Mouse (Mus musculus) MEL (cell line): ENCODE measurements around the gene E4f1. TPM values are rescaled to one million over a fixed set of nuclear protein-coding genes. Genes with fewer than 3 reads are reported as not detected.

Source experiments
- DNase-seq: peaks from one replicate; pipeline ENCODE4 v3.0.0; 2011; ENCODE audit warnings: low read depth, low spot score
- H3K27ac ChIP-seq: 2 replicates; pipeline ENCODE4 v1.5.1; 2012; ENCODE audit warnings: low read depth, mild to moderate bottlenecking, control low read depth, low read length, moderate library complexity; ENCODE audit not compliant: control insufficient read depth
- H3K27me3 ChIP-seq, 2 experiments: fragments of 150-350 bp in 1 of 2; sonication (generic) in 1 of 2; 2 replicates each; pipeline ENCODE4 v1.6.1; 2012; ENCODE audit warnings: low read length in 2 of 2, mild to moderate bottlenecking in 2 of 2, improper control_type of control experiment in 1 of 2, moderate library complexity in 1 of 2; ENCODE audit not compliant: insufficient read depth in 2 of 2, control insufficient read depth in 1 of 2
- H3K36me3 ChIP-seq, 2 experiments: 2 replicates each; pipeline ENCODE4 v1.6.1; 2012 to 2014; ENCODE audit warnings: low read length in 2 of 2, improper control_type of control experiment in 1 of 2, inconsistent platforms in 1 of 2, mild to moderate bottlenecking in 1 of 2; ENCODE audit not compliant: insufficient read depth in 2 of 2, control insufficient read depth in 1 of 2
- H3K4me1 ChIP-seq, 2 experiments: fragments of 150-350 bp in 1 of 2; sonication (generic) in 1 of 2; 2 replicates each; pipeline ENCODE4 v1.6.1; 2012; ENCODE audit warnings: low read length in 2 of 2, improper control_type of control experiment in 1 of 2, mild to moderate bottlenecking in 1 of 2; ENCODE audit not compliant: insufficient read depth in 2 of 2, control insufficient read depth in 1 of 2
- H3K4me3 ChIP-seq, 2 experiments: fragments of 150-350 bp in 1 of 2; sonication (generic) in 1 of 2; 2 replicates each; pipeline ENCODE4 v1.5.1; 2012; ENCODE audit warnings: low read depth in 2 of 2, low read length in 2 of 2, mild to moderate bottlenecking in 2 of 2, moderate library complexity in 2 of 2, control low read depth in 1 of 2, improper control_type of control experiment in 1 of 2; ENCODE audit not compliant: control insufficient read depth in 1 of 2, insufficient read depth in 1 of 2
- H3K79me2 ChIP-seq: 2 replicates; pipeline ENCODE4 v1.6.1; 2012; ENCODE audit warnings: mild to moderate bottlenecking, low read length, moderate library complexity; ENCODE audit not compliant: control insufficient read depth, poor library complexity, insufficient read depth
- H3K9ac ChIP-seq: 2 replicates; pipeline ENCODE4 v1.6.1; 2012; ENCODE audit warnings: low read depth, mild to moderate bottlenecking, control low read depth, low read length, moderate library complexity; ENCODE audit not compliant: control insufficient read depth, poor library complexity, severe bottlenecking
- H3K9me3 ChIP-seq: fragments of 150-350 bp; sonication (generic); replicated peaks from 2 replicates; pipeline ENCODE4 v1.6.1; 2012; ENCODE audit warnings: mild to moderate bottlenecking, low read length, improper control_type of control experiment, moderate library complexity; ENCODE audit not compliant: insufficient read depth
- BHLHE40 ChIP-seq: IDR thresholded peaks from 2 replicates; pipeline ENCODE4 v1.6.1; 2012; ENCODE audit warnings: low read depth, mild to moderate bottlenecking, inconsistent platforms, low read length, improper control_type of control experiment, borderline replicate concordance
- CHD1 ChIP-seq: IDR thresholded peaks from 2 replicates; pipeline ENCODE4 v1.6.1; 2012; ENCODE audit warnings: low read depth, mild to moderate bottlenecking, inconsistent platforms, low read length, improper control_type of control experiment
- CHD2 ChIP-seq: IDR thresholded peaks from 2 replicates; pipeline ENCODE4 v1.6.1; 2011; ENCODE audit warnings: low read length, improper control_type of control experiment
- CTCF ChIP-seq, 3 experiments: IDR thresholded peaks in 2 of 3; conservative IDR thresholded peaks in 1 of 3; 2 replicates each; pipeline ENCODE4 v1.5.1; 2011 to 2012; ENCODE audit warnings: low read length in 3 of 3, low read depth in 2 of 3, mild to moderate bottlenecking in 2 of 3, improper control_type of control experiment in 1 of 3, inconsistent platforms in 1 of 3, mixed read lengths in 1 of 3, moderate library complexity in 1 of 3; ENCODE audit not compliant: control insufficient read depth in 1 of 3, insufficient read depth in 1 of 3, poor library complexity in 1 of 3, severe bottlenecking in 1 of 3
- E2F4 ChIP-seq: IDR thresholded peaks from 2 replicates; pipeline ENCODE4 v1.6.1; 2011; ENCODE audit warnings: low read depth, low read length, improper control_type of control experiment, borderline replicate concordance
- ETS1 ChIP-seq: IDR thresholded peaks from 2 replicates; pipeline ENCODE4 v1.6.1; 2012; ENCODE audit warnings: low read depth, mild to moderate bottlenecking, inconsistent platforms, low read length, improper control_type of control experiment, moderate library complexity
- GABPA ChIP-seq: IDR thresholded peaks from 2 replicates; pipeline ENCODE4 v1.6.1; 2012; ENCODE audit warnings: low read depth, mild to moderate bottlenecking, inconsistent platforms, low read length, improper control_type of control experiment, moderate library complexity
- JUND ChIP-seq: IDR thresholded peaks from 2 replicates; pipeline ENCODE4 v1.6.1; 2011; ENCODE audit warnings: low read depth, mild to moderate bottlenecking, improper control_type of control experiment, low read length
- MEF2A ChIP-seq: IDR thresholded peaks from 2 replicates; pipeline ENCODE4 v1.6.1; 2014; ENCODE audit warnings: low read depth, mild to moderate bottlenecking, inconsistent platforms, low read length, improper control_type of control experiment; ENCODE audit not compliant: poor library complexity, insufficient replicate concordance, severe bottlenecking; ENCODE audit errors: extremely low read depth
- MXI1 ChIP-seq: IDR thresholded peaks from 2 replicates; pipeline ENCODE4 v1.6.1; 2011; ENCODE audit warnings: mild to moderate bottlenecking, low read depth, low read length, improper control_type of control experiment
- MYB ChIP-seq: IDR thresholded peaks from 2 replicates; pipeline ENCODE4 v1.6.1; 2011; ENCODE audit warnings: mild to moderate bottlenecking, low read depth, low read length, improper control_type of control experiment
- NRF1 ChIP-seq: IDR thresholded peaks from 2 replicates; pipeline ENCODE4 v1.6.1; 2014; ENCODE audit warnings: low read depth, mild to moderate bottlenecking, inconsistent platforms, low read length, improper control_type of control experiment, moderate library complexity; ENCODE audit not compliant: poor library complexity, insufficient read depth, severe bottlenecking
- POLR2A ChIP-seq, 2 experiments: IDR thresholded peaks; 2 replicates each; pipeline ENCODE4 v1.6.1; 2011 to 2012; ENCODE audit warnings: low read length in 2 of 2, mild to moderate bottlenecking in 2 of 2, control low read depth in 1 of 2, improper control_type of control experiment in 1 of 2, low read depth in 1 of 2, moderate library complexity in 1 of 2; ENCODE audit not compliant: control insufficient read depth in 1 of 2, insufficient read depth in 1 of 2, poor library complexity in 1 of 2
- POLR2AphosphoS2 ChIP-seq: IDR thresholded peaks from 2 replicates; pipeline ENCODE4 v1.6.1; 2011; ENCODE audit warnings: low read length, improper control_type of control experiment
- POLR2AphosphoS5 ChIP-seq: IDR thresholded peaks from 2 replicates; pipeline ENCODE4 v1.6.1; 2012; ENCODE audit warnings: low read depth, borderline replicate concordance, mild to moderate bottlenecking, inconsistent platforms, low read length, moderate library complexity, mixed read lengths
- RAD21 ChIP-seq: IDR thresholded peaks from 2 replicates; pipeline ENCODE4 v1.6.1; 2011; ENCODE audit warnings: mild to moderate bottlenecking, low read depth, low read length, improper control_type of control experiment
- SIN3A ChIP-seq: IDR thresholded peaks from 2 replicates; pipeline ENCODE4 v1.6.1; 2012; ENCODE audit warnings: low read length, improper control_type of control experiment, inconsistent platforms
- SMC3 ChIP-seq: IDR thresholded peaks from 2 replicates; pipeline ENCODE4 v1.6.1; 2011; ENCODE audit warnings: low read depth, low read length, improper control_type of control experiment
- ZC3H11A ChIP-seq: IDR thresholded peaks from 2 replicates; pipeline ENCODE4 v1.6.1; 2012; ENCODE audit warnings: low read depth, mild to moderate bottlenecking, inconsistent platforms, low read length, improper control_type of control experiment
- ZNF384 ChIP-seq: IDR thresholded peaks from 2 replicates; pipeline ENCODE4 v1.6.1; 2012; ENCODE audit warnings: low read depth, mild to moderate bottlenecking, inconsistent platforms, low read length, improper control_type of control experiment
- polyA plus RNA-seq, 2 experiments: library from polyadenylated mRNA; stranded (reverse) in 1 of 2; unstranded in 1 of 2; fragments of >175 nt in 1 of 2; fragments of >200 nt in 1 of 2; gene quantifications; 2 replicates each; pipeline versions ENCODE4 v1.2.1 to v1.2.4; 2012; ENCODE audit warnings: low replicate concordance in 2 of 2, low read depth in 1 of 2; ENCODE audit not compliant: insufficient read length in 2 of 2, insufficient read depth in 1 of 2, missing spikeins in 1 of 2
- total RNA-seq: library from RNA; depleted of rRNA; stranded (reverse); fragments of 300-350 nt; gene quantifications from 2 replicates; pipeline ENCODE4 v1.2.3, GENCODE M21; 2012

The E4f1 gene
- total and polyA plus RNA-seq, 3 experiments, result 24.3 to 37.1 TPM; not detected in 1

- TF ChIP-seq NRF1 (peak; percentile 69), RAD21 (no peak), ZNF384 (no peak)
These were observed at the start of gene E4f1, which contains the start of gene Pgp (continued) for GRCm38 (mm10) chr17:24469910-24470602.

- Histone ChIP-seq H3K4me1 (no peaks in the 10 kb centered on the region), H3K9ac (no peak overlapping the region), H3K27ac (no peak overlapping the region), H3K27me3 (no peaks in the 10 kb centered on the region), H3K79me2 (no peaks in the 10 kb centered on the region), H3K4me3 (no peak overlapping the region), H3K36me3 (peaks cover 0 to 7% of the 10 kb centered on the region in 2 experiments; a peak in 2 of 4 replicates), H3K9me3 (no peaks in the 10 kb centered on the region)
- DNase-seq, result no peak
- no peak for TF ChIP-seq MYB
- no peak for TF ChIP-seq ZNF384
- TF ChIP-seq SIN3A, result no peak
- TF ChIP-seq SMC3, result no peak
- no peak for TF ChIP-seq MEF2A
- no peak for TF ChIP-seq POLR2A (IDR thresholded peaks at IDR 0.05; ENCODE audit: control insufficient read depth in 1 of 2, insufficient read depth in 1 of 2, low read depth in 1 of 2, low read length in 2 of 2, poor library complexity in 1 of 2)
- TF ChIP-seq GABPA, result no peak
- no peak for TF ChIP-seq MXI1
- no peak for TF ChIP-seq CHD2
- no peak for TF ChIP-seq E2F4
- TF ChIP-seq JUND, result no peak
- no peak for TF ChIP-seq POLR2AphosphoS5
- TF ChIP-seq ETS1, result no peak
- TF ChIP-seq NRF1, result no peak
These were observed 44.5 kb upstream of the E4f1 start for GRCm38 (mm10) chr17:24514270-24515257.

GRCm38 (mm10) chr17:24513609-24514008, 43.5 kb upstream of the E4f1 start:
- H3K36me3 ChIP-seq, result peaks cover 0 to 7% of the 10 kb centered on the region in 2 experiments; a peak in 1 of 4 replicates
- TF ChIP-seq JUND (no peak), RAD21 (peak; percentile 34), NRF1 (no peak), BHLHE40 (no peak), SMC3 (peak; percentile 44), POLR2AphosphoS2 (no peak), CTCF (IDR thresholded peaks at IDR 0.05 in 2 of 3, conservative IDR thresholded peaks at IDR 0.05 in 1 of 3; ENCODE audit: control insufficient read depth in 1 of 3, insufficient read depth in 1 of 3, low read depth in 2 of 3, low read length in 3 of 3, poor library complexity in 1 of 3, severe bottlenecking in 1 of 3) (peak; percentile 51 to 62 (median 55)), ZC3H11A (no peak), CHD1 (no peak)
- TF ChIP-seq, all 39 proteins: peak for 3
- DNase-seq, result peak; percentile 51
- Histone ChIP-seq H3K27ac (no peak overlapping the region), H3K27me3 (no peaks in the 10 kb centered on the region), H3K79me2 (no peaks in the 10 kb centered on the region), H3K4me1 (no peaks in the 10 kb centered on the region), H3K9ac (no peak overlapping the region), H3K9me3 (no peaks in the 10 kb centered on the region), H3K4me3 (no peak overlapping the region)
